Mouse (Mus musculus) hindbrain, postnatal 0 days (tissue): ENCODE results near the gene Anpep. TPM values are rescaled to one million over a fixed set of nuclear protein-coding genes. Genes with fewer than 3 reads are reported as not detected.

Experiments used
- ATAC-seq: fragments of 200-750 bp; cut with Nextera tagmentation; 2 replicates; pipeline ENCODE4 v1.8.0; 2017; ENCODE audit warnings: mild to moderate bottlenecking, moderate TSS enrichment, moderate library complexity
- DNase-seq: peaks from one replicate; pipeline ENCODE4 v3.0.0-alpha.2; 2015; ENCODE audit warnings: low spot score
- H3K27ac ChIP-seq: fragments of 300-500 bp; sonication (generic); 2 replicates; pipeline ENCODE4 v1.5.1; 2014; ENCODE audit warnings: mild to moderate bottlenecking
- H3K27me3 ChIP-seq: fragments of 300-500 bp; sonication (generic); 2 replicates; pipeline ENCODE4 v1.6.1; 2014; ENCODE audit warnings: low read length, mixed read lengths; ENCODE audit not compliant: insufficient read depth
- H3K36me3 ChIP-seq: fragments of 300-500 bp; sonication (generic); 2 replicates; pipeline ENCODE4 v1.6.1; 2014; ENCODE audit warnings: low read length, mixed read lengths; ENCODE audit not compliant: insufficient read depth
- H3K4me1 ChIP-seq: fragments of 300-500 bp; sonication (generic); 2 replicates; pipeline ENCODE4 v1.6.1; 2014; ENCODE audit warnings: antibody characterized with exemption, low read length, mixed read lengths; ENCODE audit not compliant: insufficient read depth
- H3K4me2 ChIP-seq: fragments of 300-500 bp; sonication (generic); 2 replicates; pipeline ENCODE4 v1.6.1; 2014; ENCODE audit warnings: low read depth, mild to moderate bottlenecking, low read length, moderate library complexity, mixed read lengths
- H3K4me3 ChIP-seq: fragments of 300-500 bp; sonication (generic); 2 replicates; pipeline ENCODE4 v1.5.1; 2014; ENCODE audit warnings: low read length
- H3K9ac ChIP-seq: fragments of 300-500 bp; sonication (generic); replicated peaks from 2 replicates; pipeline ENCODE4 v1.6.1; 2014; ENCODE audit warnings: mild to moderate bottlenecking, low read length, moderate library complexity, mixed read lengths
- H3K9me3 ChIP-seq: fragments of 300-500 bp; sonication (generic); 2 replicates; pipeline ENCODE4 v1.6.1; 2016; ENCODE audit warnings: low read length, mixed read lengths
- CTCF ChIP-seq: IDR thresholded peaks from 2 replicates; pipeline ENCODE4 v1.5.1; 2016; ENCODE audit warnings: antibody characterized with exemption, control low read depth, low read depth
- WGBS: fragments of 180-500 bp; shearing (Covaris S2); extraction: QIAGEN DNeasy Blood & Tissue Kit; methylation state at CpG from one replicate; pipeline ENCODE4 v1.1.7; 2014; 5-methylcytosine and 5-hydroxymethylcytosine counted together
- polyA plus RNA-seq: library from polyadenylated mRNA; unstranded; fragments of >200 nt; fragmentation: Nextera tagmentation; extraction: Ambion mirVana; gene quantifications from 2 replicates; pipeline ENCODE4 v1.2.1, GENCODE M21; 2015
- total RNA-seq: library from RNA; depleted of rRNA; stranded (reverse); fragments of >200 nt; gene quantifications from 2 replicates; pipeline ENCODE4 v1.2.3, GENCODE M21; 2014; rRNA removed

Anpep gene
- total RNA-seq (4.1 and 12.1 TPM in 2 replicates), polyA plus RNA-seq (3.7 and 5.0 TPM in 2 replicates)

DNA sequence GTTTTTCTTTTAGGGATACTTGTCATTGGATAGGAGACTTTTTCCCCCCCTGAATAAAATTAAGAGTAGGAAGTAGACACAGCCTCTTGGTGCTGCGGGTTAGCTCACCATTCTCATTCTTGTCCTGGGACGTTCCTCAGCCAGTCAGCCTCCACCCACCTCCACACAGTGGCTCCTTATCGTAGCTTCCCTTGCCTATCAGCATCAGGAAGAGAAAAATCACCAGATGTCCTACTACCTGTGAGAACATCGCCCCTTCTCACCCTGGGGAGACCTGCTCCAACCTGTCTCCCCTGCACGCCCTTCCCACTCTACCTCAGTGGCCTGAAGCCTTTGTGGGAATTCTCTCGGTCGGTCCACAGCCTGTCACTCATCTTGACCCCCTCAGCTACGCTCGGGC is at the start of gene Anpep:
Anpep (minus strand) TSS at position 249 of the 400 bp plus-strand sequence.
- WGBS: 74% methylated on average over 9 of the region's 9 CpGs
- Histone ChIP-seq H3K36me3 (no peaks in the 10 kb centered on the region), H3K27ac (no peak within 1 kb of the TSS), H3K4me3 (no peak within 1 kb of the TSS), H3K27me3 (no peaks in the 10 kb centered on the region), H3K4me1 (no peaks in the 10 kb centered on the region), H3K9ac (no peak within 1 kb of the TSS), H3K4me2 (no peak within 1 kb of the TSS), H3K9me3 (no peaks in the 10 kb centered on the region)
- DNase-seq (no peak), ATAC-seq (no peak)
- no peak for TF ChIP-seq CTCF

DNA sequence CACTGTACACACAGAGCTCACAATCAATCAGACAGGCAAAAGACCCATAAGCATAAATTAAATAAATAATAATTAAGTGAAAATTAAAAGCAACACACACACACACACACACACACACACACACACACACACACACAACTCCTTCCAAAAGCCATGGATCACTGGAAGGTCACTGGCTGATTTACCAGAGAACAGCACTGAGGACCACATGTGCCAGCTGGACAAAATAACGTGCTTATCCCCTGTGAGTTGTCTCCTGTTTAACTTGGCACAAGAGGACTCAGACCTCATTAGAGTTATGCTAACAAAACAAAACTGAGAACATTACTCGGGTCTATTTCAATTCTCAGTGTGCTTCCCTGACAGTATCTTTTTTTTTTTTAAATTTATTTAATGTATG is 46.5 kb upstream of the Anpep start:
- ATAC-seq: no peak
- H3K27ac ChIP-seq: no peak overlapping the region
- no peaks in the 10 kb centered on the region for H3K9me3 ChIP-seq
- no peaks in the 10 kb centered on the region for H3K4me1 ChIP-seq
- 67% methylated on average over 2 of the region's 2 CpGs for WGBS
- no peak overlapping the region for H3K9ac ChIP-seq
- H3K27me3 ChIP-seq: no peaks in the 10 kb centered on the region
- H3K36me3 ChIP-seq: peaks cover 35% of the 10 kb centered on the region
- H3K4me3 ChIP-seq: no peak overlapping the region
- TF ChIP-seq CTCF: no peak
- H3K4me2 ChIP-seq: no peak overlapping the region
- no peak for DNase-seq

DNA sequence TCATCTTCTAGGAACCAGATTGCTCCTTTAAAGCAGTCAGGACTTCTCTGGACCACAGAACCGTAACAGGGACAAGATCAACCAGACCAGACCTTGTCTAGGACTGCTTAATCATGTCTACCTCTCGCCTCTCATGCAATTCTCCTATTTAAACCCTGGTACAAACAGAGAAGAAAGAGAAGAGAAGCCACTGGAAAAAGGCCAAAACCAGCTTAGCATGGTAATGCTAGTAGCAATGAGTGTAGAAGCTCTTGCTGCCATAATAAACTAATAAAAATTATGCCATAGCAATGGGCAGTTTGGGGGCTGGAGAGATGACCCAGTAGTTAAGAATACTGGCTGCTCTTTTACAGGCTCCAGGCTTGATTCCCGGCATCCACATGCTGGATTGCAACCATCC is 46.1 kb upstream of the Anpep start:
- no peaks in the 10 kb centered on the region for H3K27me3 ChIP-seq
- no peak overlapping the region for H3K4me3 ChIP-seq
- no peak overlapping the region for H3K9ac ChIP-seq
- 95% methylated on average over 3 of the region's 3 CpGs for WGBS
- no peak for TF ChIP-seq CTCF
- DNase-seq (no peak), ATAC-seq (no peak)
- no peak overlapping the region for H3K4me2 ChIP-seq
- no peak overlapping the region for H3K27ac ChIP-seq
- no peaks in the 10 kb centered on the region for H3K4me1 ChIP-seq
- H3K36me3 ChIP-seq: peaks cover 35% of the 10 kb centered on the region
- no peaks in the 10 kb centered on the region for H3K9me3 ChIP-seq

DNA sequence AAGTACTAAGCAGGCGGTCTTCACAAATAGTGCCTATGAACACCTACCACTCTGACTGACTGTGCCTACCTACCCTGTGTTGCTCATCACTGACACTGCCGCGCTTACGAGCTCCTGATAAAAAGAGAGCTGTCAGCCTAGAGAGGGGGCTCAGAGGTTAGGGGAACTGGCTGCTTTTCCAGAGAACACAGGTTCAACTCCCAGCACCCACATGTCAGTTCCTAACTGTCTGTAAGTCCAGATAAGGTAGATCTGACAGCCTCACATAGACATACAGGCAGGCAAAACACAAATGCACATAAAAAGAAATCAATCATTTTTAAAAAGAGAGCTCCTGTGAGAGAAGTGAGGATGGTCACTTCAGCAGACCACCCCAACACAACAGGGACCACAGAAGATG is 44.3 kb upstream of the Anpep start:
- no peaks in the 10 kb centered on the region for H3K27me3 ChIP-seq
- ATAC-seq: no peak
- H3K4me3 ChIP-seq: no peak overlapping the region
- WGBS: 93% methylated on average over 4 of the region's 4 CpGs
- no peaks in the 10 kb centered on the region for H3K4me1 ChIP-seq
- no peaks in the 10 kb centered on the region for H3K9me3 ChIP-seq
- DNase-seq: no peak
- H3K27ac ChIP-seq: no peak overlapping the region
- no peak overlapping the region for H3K4me2 ChIP-seq
- H3K36me3 ChIP-seq: peaks cover 35% of the 10 kb centered on the region
- H3K9ac ChIP-seq: no peak overlapping the region
- no peak for TF ChIP-seq CTCF

DNA sequence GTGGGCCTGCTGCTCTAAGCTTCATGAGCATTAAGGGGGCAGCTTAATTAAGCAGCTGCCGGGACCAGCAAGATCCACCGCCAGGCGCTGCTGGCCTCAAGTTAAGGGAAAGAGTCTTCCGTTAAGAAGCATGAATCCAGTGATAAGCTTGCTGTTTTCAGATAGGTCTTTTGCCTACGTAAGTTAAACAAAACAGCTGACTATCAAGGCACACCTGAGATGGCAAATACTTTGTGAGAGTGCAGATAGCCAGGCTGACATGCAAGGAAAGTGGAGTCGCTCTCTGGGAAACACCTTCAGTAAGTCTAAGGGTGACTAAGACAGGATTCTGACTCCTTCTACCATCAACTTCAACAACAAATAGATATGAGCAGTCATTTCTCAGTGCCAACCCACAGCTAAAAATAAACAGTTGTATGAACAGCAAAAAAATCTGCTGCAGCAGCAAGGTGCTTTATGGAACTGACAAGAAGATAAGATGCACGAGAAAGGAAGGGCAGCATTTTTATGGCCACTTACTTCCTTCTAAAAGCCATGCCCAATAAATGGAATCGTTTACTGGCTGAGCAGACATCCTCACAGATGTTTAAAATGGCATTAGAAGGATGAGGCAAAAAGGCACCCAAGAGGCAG is 42.4 kb upstream of the Anpep start:
- H3K36me3 ChIP-seq: peaks cover 21% of the 10 kb centered on the region; the same call in 1 of the 2 replicates
- H3K9me3 ChIP-seq: no peaks in the 10 kb centered on the region
- no peak overlapping the region for H3K9ac ChIP-seq
- DNase-seq (no peak), ATAC-seq (no peak)
- H3K27me3 ChIP-seq: no peaks in the 10 kb centered on the region
- no peak overlapping the region for H3K4me2 ChIP-seq
- H3K4me1 ChIP-seq: no peaks in the 10 kb centered on the region
- no peak for TF ChIP-seq CTCF
- WGBS: 92% methylated on average over 8 of the region's 8 CpGs
- H3K27ac ChIP-seq: no peak overlapping the region
- no peak overlapping the region for H3K4me3 ChIP-seq

DNA sequence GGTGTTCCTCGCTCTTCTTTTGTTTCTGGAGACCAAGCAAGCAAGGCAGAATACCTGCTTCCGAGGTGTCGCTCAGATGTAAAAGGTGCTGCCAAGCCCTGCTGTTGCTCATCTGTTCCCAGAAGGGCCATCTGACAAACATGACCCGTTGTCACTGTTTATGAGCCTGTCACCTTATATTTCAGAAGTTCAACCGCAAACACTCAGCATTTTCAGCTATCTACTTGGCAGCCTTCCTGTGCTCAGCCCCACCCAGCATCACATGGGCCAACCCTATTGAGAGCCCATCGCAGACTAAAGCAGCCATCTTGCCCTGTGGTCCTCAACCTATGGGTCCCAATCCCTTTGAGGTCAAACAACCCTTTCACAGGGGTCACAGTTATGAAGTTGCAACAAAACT is 39.9 kb upstream of the Anpep start:
- no peak for DNase-seq

DNA sequence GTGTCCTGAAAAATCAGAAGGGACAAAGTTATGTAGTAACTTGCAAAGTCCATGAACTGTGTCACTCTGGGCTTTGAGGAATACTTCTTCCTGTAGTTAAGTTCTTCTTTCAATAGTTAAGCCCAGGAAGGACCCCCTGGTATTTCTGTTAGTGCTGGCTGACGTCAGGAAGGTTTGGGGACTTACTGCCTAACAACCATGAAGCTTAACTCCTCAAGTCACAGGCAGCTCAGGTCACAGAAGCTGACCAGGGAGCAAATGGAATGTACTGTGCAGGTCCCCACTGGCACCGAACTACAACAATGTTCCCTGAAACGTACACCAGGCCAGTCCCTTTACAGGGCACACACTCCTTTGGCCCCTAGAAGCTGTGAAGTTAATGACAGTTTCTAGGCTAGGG is 34.4 kb upstream of the Anpep start:
- Histone ChIP-seq H3K4me1 (no peaks in the 10 kb centered on the region), H3K4me2 (no peak overlapping the region), H3K9me3 (no peaks in the 10 kb centered on the region), H3K36me3 (peaks cover 16% of the 10 kb centered on the region; the same call in 1 of the 2 replicates), H3K27ac (no peak overlapping the region), H3K9ac (no peak overlapping the region), H3K4me3 (no peak overlapping the region), H3K27me3 (no peaks in the 10 kb centered on the region)
- DNase-seq: no peak
- no peak for ATAC-seq
- TF ChIP-seq CTCF: no peak
- 75% methylated on average over 3 of the region's 3 CpGs for WGBS

More for the DNA sequence above, 39.9 kb upstream of the Anpep start:
- Histone ChIP-seq H3K4me2 (no peak overlapping the region), H3K4me3 (no peak overlapping the region), H3K27me3 (no peaks in the 10 kb centered on the region), H3K9me3 (no peaks in the 10 kb centered on the region), H3K4me1 (no peaks in the 10 kb centered on the region), H3K9ac (no peak overlapping the region), H3K36me3 (peaks cover 13% of the 10 kb centered on the region; the same call in 1 of the 2 replicates), H3K27ac (no peak overlapping the region)
- WGBS: 94% methylated on average over 6 of the region's 6 CpGs
- ATAC-seq: no peak
- no peak for TF ChIP-seq CTCF
